ENCODE assay signal across 9 mouse cellular contexts in the genomic region with DNA sequence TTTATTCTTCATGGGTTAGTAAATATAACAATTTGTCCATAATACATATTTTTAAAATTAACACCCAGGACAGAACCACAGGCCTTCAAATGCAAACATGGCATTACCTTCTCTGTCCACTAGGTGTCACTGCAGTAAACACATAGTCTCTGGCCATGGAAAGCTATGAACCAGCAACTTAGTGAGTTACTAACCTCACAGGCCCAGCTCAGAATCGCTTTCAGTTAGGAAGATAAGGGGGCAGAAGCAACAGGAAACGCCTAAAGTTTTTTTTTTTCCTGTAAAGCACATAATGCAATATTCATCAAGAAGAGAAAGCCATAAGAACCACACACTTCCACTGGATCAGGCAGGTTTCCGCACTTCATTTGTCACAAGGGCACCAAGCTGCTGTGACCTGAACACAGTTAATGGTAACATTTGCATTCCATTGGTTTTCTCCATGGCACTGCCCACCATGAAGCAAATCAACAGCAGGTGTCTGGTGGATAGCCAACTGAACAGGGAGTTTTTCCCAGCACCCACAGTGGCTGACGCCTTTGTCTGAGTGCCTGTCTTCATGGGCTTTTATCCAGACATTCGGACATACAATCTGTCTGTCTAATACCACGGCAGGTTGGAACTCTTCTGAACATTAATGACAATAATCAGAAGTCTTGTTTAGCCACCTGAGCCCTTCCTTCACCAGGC. TPM values are rescaled to one million over a fixed set of nuclear protein-coding genes. Genes with fewer than 3 reads are reported as not detected.
DNase-seq lines count a peak whose midpoint lies in the region; ATAC-seq and TF ChIP-seq lines count a peak whose summit lies in the region.
"Had no signal": no experiment of that assay in that cellular context is flagged by ENCODE, and none has a peak within 500 bp of the region (broad histone marks: within the 10 kb centered on the region; RNA-seq: fewer than 3 reads in every experiment).

No protein-coding gene starts in this region.

- no peak for ATAC-seq in kidney, postnatal 0 days (replicated peaks; ENCODE audit: low FRiP score, low read depth)

- no peaks in the 10 kb centered on the region for H3K9me3 ChIP-seq in ES-E14 (ENCODE audit: control insufficient read depth, insufficient read depth, low read depth, low read length)
- H3K9me3 ChIP-seq in kidney, postnatal 0 days (replicated peaks; ENCODE audit: low read length): no peaks in the 10 kb centered on the region
- H3K9me3 ChIP-seq: heart, embryonic 15.5 days had no signal

- H3K4me3 ChIP-seq in ES-E14 (ENCODE audit: insufficient read depth in 1 of 2, low read depth in 1 of 2, low read length in 2 of 2, poor library complexity in 1 of 2, severe bottlenecking in 1 of 2): no peak overlapping the region
- H3K4me3 ChIP-seq in kidney, postnatal 0 days (replicated peaks; ENCODE audit: low read depth, low read length): no peak overlapping the region
- H3K4me3 ChIP-seq: heart, embryonic 15.5 days had no signal

- 0 out of 4 replicates have a peak, but pooled peaks cover 0 to 4% of the 10 kb centered on the region in 2 experiments for H3K4me1 ChIP-seq in ES-E14 (ENCODE audit: control insufficient read depth in 2 of 2, insufficient read depth in 2 of 2, low read length in 2 of 2, poor library complexity in 1 of 2)
- no peaks in the 10 kb centered on the region for H3K4me1 ChIP-seq in kidney, postnatal 0 days (replicated peaks; ENCODE audit: insufficient read depth, low read length)
- H3K4me1 ChIP-seq: heart, embryonic 15.5 days had no signal

- intact Hi-C loops in gastrocnemius, postnatal 14 days (cut with DNase I; ENCODE audit: low total_unique reads): loop anchor here (5.0 kb wide), 1 partner anchor 71 kb away; no protein-coding TSS in a partner anchor

- WGBS in kidney, postnatal 0 days: 63% methylated on average over 6 of the region's 6 CpGs

- peak; percentile 40 for DNase-seq in adrenal gland, postnatal 10 days
- no peak for DNase-seq in adrenal gland, adult 8-10 months
- no peak for DNase-seq in ES-E14 (ENCODE audit: low read depth, low spot score)
- DNase-seq in cerebellum, postnatal 14 days: peak; percentile 71 to 74
- DNase-seq in gastrocnemius, postnatal 14 days: peak; percentile 8
- peak; percentile 39 for DNase-seq in kidney, postnatal 0 days (ENCODE audit: low spot score)
- DNase-seq in lung, postnatal 10 days: peak; percentile 67
- DNase-seq in right cerebral cortex, adult 2 months (ENCODE audit: low spot score in 2 of 2): peak; percentile 65 to 75

- no peaks in the 10 kb centered on the region for H3K36me3 ChIP-seq in ES-E14 (ENCODE audit: control insufficient read depth, insufficient read depth, low read length, poor library complexity, severe bottlenecking)
- no peaks in the 10 kb centered on the region for H3K36me3 ChIP-seq in kidney, postnatal 0 days (ENCODE audit: insufficient read depth, low read length)
- H3K36me3 ChIP-seq: heart, embryonic 15.5 days had no signal

- in situ Hi-C loops in ES-E14 (cut with MboI; ENCODE audit: low sequenced_read_pairs in 2 of 2, unreplicated experiment in 2 of 2): no loop called here

- H3K27me3 ChIP-seq in kidney, postnatal 0 days (ENCODE audit: insufficient read depth, low read length): no peaks in the 10 kb centered on the region
- H3K27me3 ChIP-seq: heart, embryonic 15.5 days had no signal

- no peak overlapping the region for H3K27ac ChIP-seq in ES-E14 (ENCODE audit: insufficient read depth, low read depth, low read length, poor library complexity, severe bottlenecking)
- H3K27ac ChIP-seq in kidney, postnatal 0 days: peak overlapping the region; percentile 16; the same call in 1 of the 2 replicates
- H3K27ac ChIP-seq: heart, embryonic 15.5 days had no signal

- H3K9ac ChIP-seq in ES-E14 (ENCODE audit: insufficient read depth, low read depth, low read length, poor library complexity, severe bottlenecking): no peak overlapping the region; the same call in 1 of the 2 replicates
- H3K9ac ChIP-seq in kidney, postnatal 0 days (ENCODE audit: low read depth, low read length): no peak overlapping the region
- H3K9ac ChIP-seq: heart, embryonic 15.5 days had no signal

- H3K4me2 ChIP-seq in kidney, postnatal 0 days (ENCODE audit: low read length): no peak overlapping the region
- H3K4me2 ChIP-seq: heart, embryonic 15.5 days had no signal

- peak; percentile 77 for TF ChIP-seq CTCF in kidney, postnatal 0 days (IDR thresholded peaks at IDR 0.05; ENCODE audit: low read depth)

TF ChIP-seq in ES-E14, 5 proteins besides CTCF, POLR2A, EP300 and RAD21:
- TF ChIP-seq MAFK (IDR thresholded peaks at IDR 0.05; ENCODE audit: insufficient read depth, low read depth, low read length) (0 out of 2 replicates have a peak, but pooled peaks have one; percentile 34), ZNF384 (IDR thresholded peaks at IDR 0.05; ENCODE audit: low read depth, low read length) (no peak), ZC3H11A (IDR thresholded peaks at IDR 0.05; ENCODE audit: borderline replicate concordance, low read depth, low read length) (peak; percentile 66; the same call in 1 of the 2 replicates), CHD2 (IDR thresholded peaks at IDR 0.05; ENCODE audit: low read depth, low read length) (no peak), HCFC1 (IDR thresholded peaks at IDR 0.05; ENCODE audit: borderline replicate concordance, insufficient read depth, low read length) (no peak)

RNA-seq across cellular contexts. Expression of a gene that starts 17.6 kb away (rescaled TPM):
- total RNA-seq in adrenal gland, postnatal 10 days (2021): 1 to 10 TPM; 1.3 to 2.0 TPM
- total RNA-seq in adrenal gland, adult 8-10 months (2022): 1 to 10 TPM; 2.0 to 3.7 (median 2.9) TPM
- 2.1 and 3.1 TPM in 2 replicates for total RNA-seq in ES-E14 (2012; rRNA removed)
- under 1 TPM in 1 of 2 experiments, not detected in 1; 0.25 TPM for total RNA-seq in gastrocnemius, postnatal 14 days (2021)
- 2.9 and 3.9 TPM in 2 replicates for polyA plus RNA-seq in kidney, postnatal 0 days (2015; fragmentation: Nextera tagmentation; extraction: Ambion mirVana)

RNA-seq across cellular contexts. Expression of a gene that starts 34.4 kb away (rescaled TPM):
- 100 to 1,000 TPM; 591 to 638 TPM for total RNA-seq in adrenal gland, postnatal 10 days (2021)
- 100 to 1,000 TPM; 317 to 419 (median 366) TPM for total RNA-seq in adrenal gland, adult 8-10 months (2022)
- 557 and 605 TPM in 2 replicates for total RNA-seq in ES-E14 (2012; rRNA removed)
- 100 to 1,000 TPM; 163 to 168 TPM for total RNA-seq in gastrocnemius, postnatal 14 days (2021)
- 1,543 and 1,561 TPM in 2 replicates for polyA plus RNA-seq in kidney, postnatal 0 days (2015; fragmentation: Nextera tagmentation; extraction: Ambion mirVana)

Comparison
In these comparisons a context has a peak if more than half of its experiments do, and no peak if none do; other contexts are left out.
1. DNase-seq: peak in adrenal gland, postnatal 10 days (single experiment), cerebellum, postnatal 14 days (2 of 2), gastrocnemius, postnatal 14 days (single experiment), kidney, postnatal 0 days (single experiment), lung, postnatal 10 days (single experiment) and right cerebral cortex, adult 2 months (2 of 2); none in adrenal gland, adult 8-10 months (single experiment) and ES-E14 (single experiment).